8 mouse cellular contexts compared by ENCODE assay signal in the genomic region with DNA sequence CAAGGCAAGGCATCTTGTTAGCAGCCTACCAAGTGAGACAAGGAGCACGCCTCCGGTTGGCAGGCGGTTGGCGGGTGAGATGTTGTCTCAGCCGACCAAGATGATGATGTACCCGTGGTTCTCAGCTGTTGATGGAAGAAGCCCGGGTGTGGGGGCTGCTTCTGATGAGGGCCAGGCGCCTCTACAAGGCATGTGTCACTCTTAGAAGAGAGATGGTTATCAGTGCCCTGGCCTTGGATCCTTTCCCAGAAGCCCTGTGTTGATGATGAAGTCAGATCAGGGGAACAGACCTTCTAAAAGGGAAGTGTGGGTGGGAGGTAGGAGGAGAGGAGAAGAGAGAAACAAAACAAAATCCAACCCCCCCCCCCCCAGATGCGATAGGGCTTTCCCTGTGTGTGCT. TPM values are rescaled to one million over a fixed set of nuclear protein-coding genes. Genes with fewer than 3 reads are reported as not detected.
A peak's percentile ranks its signal among the peaks of the same experiment; 100 is the strongest.
DNase-seq lines count a peak whose midpoint lies in the region; ATAC-seq lines count a peak whose summit lies in the region.

No protein-coding gene starts in this region.

- no peak overlapping the region for H3K4me2 ChIP-seq in kidney, embryonic 15.5 days
- H3K4me2 ChIP-seq in liver, embryonic 15.5 days = peak overlapping the region; percentile 1; the same call in 1 of the 2 replicates
- no peak overlapping the region for H3K4me2 ChIP-seq in hindbrain, embryonic 12.5 days (replicated peaks)
- H3K4me2 ChIP-seq in midbrain, embryonic 16.5 days (ENCODE audit: low read length) = no peak overlapping the region

- no peak overlapping the region for H3K9ac ChIP-seq in kidney, embryonic 15.5 days
- H3K9ac ChIP-seq in liver, embryonic 15.5 days = no peak overlapping the region
- no peak overlapping the region for H3K9ac ChIP-seq in hindbrain, embryonic 12.5 days
- no peak overlapping the region for H3K9ac ChIP-seq in midbrain, embryonic 16.5 days (ENCODE audit: low read depth, low read length)

- DNase-seq in ovary, postnatal 36 days (ENCODE audit: low spot score) = peak; percentile 53
- no peak for DNase-seq in ovary, postnatal 10 days (ENCODE audit: low spot score)
- DNase-seq in right cerebral cortex, postnatal 25 days = peak; percentile 64

- peaks cover 8% of the 10 kb centered on the region for H3K36me3 ChIP-seq in kidney, embryonic 15.5 days
- 0 out of 2 replicates have a peak, but pooled peaks cover 5% of the 10 kb centered on the region for H3K36me3 ChIP-seq in liver, embryonic 15.5 days (replicated peaks)
- no peaks in the 10 kb centered on the region for H3K36me3 ChIP-seq in hindbrain, embryonic 12.5 days
- no peaks in the 10 kb centered on the region for H3K36me3 ChIP-seq in midbrain, embryonic 16.5 days (ENCODE audit: control insufficient read depth, insufficient read depth, low read length)

- H3K4me3 ChIP-seq in kidney, embryonic 15.5 days (replicated peaks) = no peak overlapping the region
- H3K4me3 ChIP-seq in liver, embryonic 15.5 days (replicated peaks) = no peak overlapping the region
- H3K4me3 ChIP-seq in hindbrain, embryonic 12.5 days = no peak overlapping the region
- H3K4me3 ChIP-seq in midbrain, embryonic 16.5 days (ENCODE audit: low read depth, low read length) = no peak overlapping the region

- peak overlapping the region; percentile 65 for H3K27ac ChIP-seq in kidney, embryonic 15.5 days
- peak overlapping the region; percentile 46 for H3K27ac ChIP-seq in liver, embryonic 15.5 days (replicated peaks)
- no peak overlapping the region for H3K27ac ChIP-seq in hindbrain, embryonic 12.5 days
- no peak overlapping the region for H3K27ac ChIP-seq in midbrain, embryonic 16.5 days (ENCODE audit: low read length)

- H3K9me3 ChIP-seq in kidney, embryonic 15.5 days (replicated peaks) = no peaks in the 10 kb centered on the region
- no peaks in the 10 kb centered on the region for H3K9me3 ChIP-seq in liver, embryonic 15.5 days (replicated peaks)
- H3K9me3 ChIP-seq in hindbrain, embryonic 12.5 days (replicated peaks) = no peaks in the 10 kb centered on the region
- H3K9me3 ChIP-seq in midbrain, embryonic 16.5 days (replicated peaks; ENCODE audit: control insufficient read depth, low read length, poor library complexity, severe bottlenecking) = no peaks in the 10 kb centered on the region

- 38% methylated on average over 9 of the region's 9 CpGs for WGBS in kidney, embryonic 15.5 days
- 16% methylated on average over 9 of the region's 9 CpGs for WGBS in liver, embryonic 15.5 days (ENCODE audit: insufficient replicate concordance)
- WGBS in hindbrain, embryonic 12.5 days = 89% methylated on average over 9 of the region's 9 CpGs
- 91% methylated on average over 9 of the region's 9 CpGs for WGBS in midbrain, embryonic 16.5 days

- H3K4me1 ChIP-seq in kidney, embryonic 15.5 days = peaks cover 66% of the 10 kb centered on the region
- H3K4me1 ChIP-seq in liver, embryonic 15.5 days (replicated peaks) = peaks cover 83% of the 10 kb centered on the region
- H3K4me1 ChIP-seq in hindbrain, embryonic 12.5 days = peaks cover 14% of the 10 kb centered on the region; the same call in 1 of the 2 replicates
- no peaks in the 10 kb centered on the region for H3K4me1 ChIP-seq in midbrain, embryonic 16.5 days (ENCODE audit: control insufficient read depth, insufficient read depth, low read length)

- peak; percentile 95 for ATAC-seq in frontal cortex, adult (ENCODE audit: low TSS enrichment)
- no peak for ATAC-seq in kidney, embryonic 15.5 days (replicated peaks; ENCODE audit: low FRiP score)
- peak; percentile 36 for ATAC-seq in liver, embryonic 15.5 days (ENCODE audit: insufficient read depth)
- ATAC-seq in hindbrain, embryonic 12.5 days (ENCODE audit: low FRiP score) = no peak
- ATAC-seq in midbrain, embryonic 16.5 days = no peak

- H3K27me3 ChIP-seq in kidney, embryonic 15.5 days = no peaks in the 10 kb centered on the region
- no peaks in the 10 kb centered on the region for H3K27me3 ChIP-seq in liver, embryonic 15.5 days
- H3K27me3 ChIP-seq in hindbrain, embryonic 12.5 days = no peaks in the 10 kb centered on the region
- no peaks in the 10 kb centered on the region for H3K27me3 ChIP-seq in midbrain, embryonic 16.5 days (ENCODE audit: control insufficient read depth, insufficient read depth, low read depth, low read length)

RNA-seq across cellular contexts. Expression of a gene that starts 19.1 kb away (rescaled TPM):
- 3.8 and 4.7 TPM in 2 replicates for polyA plus RNA-seq in kidney, embryonic 15.5 days (2015; fragmentation: Nextera tagmentation; extraction: Ambion mirVana)
- polyA plus RNA-seq in liver, embryonic 15.5 days (2015; fragmentation: Nextera tagmentation; extraction: Ambion mirVana) = 1.2 TPM in 2 replicates
- polyA plus RNA-seq in hindbrain, embryonic 12.5 days (2016; fragmentation: Nextera tagmentation; extraction: Ambion mirVana) = 2.5 and 2.7 TPM in 2 replicates
- 3.2 and 4.1 TPM in 2 replicates for polyA plus RNA-seq in midbrain, embryonic 16.5 days (2015; fragmentation: Nextera tagmentation; extraction: Ambion mirVana)

Comparison
In these comparisons a context has a peak if more than half of its experiments do, and no peak if none do; other contexts are left out.
1. ATAC-seq: peak in frontal cortex, adult (single experiment) and liver, embryonic 15.5 days (single experiment); none in kidney, embryonic 15.5 days (single experiment), hindbrain, embryonic 12.5 days (single experiment) and midbrain, embryonic 16.5 days (single experiment).
2. H3K27ac ChIP-seq: peak in kidney, embryonic 15.5 days (single experiment) and liver, embryonic 15.5 days (single experiment); none in hindbrain, embryonic 12.5 days (single experiment) and midbrain, embryonic 16.5 days (single experiment).